Mouse (Mus musculus): ENCODE measurements around the gene Dmbt1. TPM values are rescaled to one million over a fixed set of nuclear protein-coding genes. Genes with fewer than 3 reads are reported as not detected.
"Not testable (repeated sequence)": the region's sequence is repeated elsewhere in the genome, so short reads cannot be mapped to it uniquely, and the experiment has no call there.

The Dmbt1 gene
- polyA plus RNA-seq, 1 experiment from 2014 or later = not detected

- H3K27me3 ChIP-seq (ENCODE audit: insufficient read depth, poor library complexity, severe bottlenecking); H3K9me3 ChIP-seq; H3K4me3 ChIP-seq; DNase-seq (ENCODE audit: low spot score); H3K4me1 ChIP-seq; H3K27ac ChIP-seq; H3K36me3 ChIP-seq: not testable (repeated sequence)
- 66% methylated on average over 2 of the region's 2 CpGs for WGBS
Measured at GRCm38 (mm10) chr7:131059808-131060207, 28.0 kb downstream of the Dmbt1 start.

DNA sequence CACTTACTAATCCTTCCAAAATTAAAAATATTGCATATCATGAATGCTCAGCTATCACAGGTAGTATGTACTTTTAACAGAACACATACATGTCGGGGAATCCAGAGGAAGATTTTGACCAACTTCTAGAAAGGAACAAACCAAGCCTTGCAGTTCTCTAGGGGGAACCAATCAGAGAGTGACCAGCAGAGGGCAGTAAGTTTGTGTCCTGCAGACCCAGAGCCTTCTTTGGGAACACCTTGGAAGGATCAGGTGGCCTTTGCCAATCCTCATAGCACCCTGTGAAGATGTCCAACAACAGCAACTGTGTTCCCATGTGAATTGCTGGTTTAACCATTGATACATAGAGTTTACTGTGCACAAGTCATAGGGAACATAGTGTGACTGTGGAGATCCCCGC lies 30.7 kb downstream of the Dmbt1 start:
- WGBS = 81% methylated on average over 2 of the region's 2 CpGs
- Histone ChIP-seq H3K27ac (no peak overlapping the region), H3K4me3 (no peak overlapping the region), H3K36me3 (no peaks in the 10 kb centered on the region), H3K4me1 (no peaks in the 10 kb centered on the region), H3K9me3 (no peaks in the 10 kb centered on the region), H3K27me3 (ENCODE audit: insufficient read depth, poor library complexity, severe bottlenecking) (no peaks in the 10 kb centered on the region)
- no peak for DNase-seq (ENCODE audit: low spot score)

DNA sequence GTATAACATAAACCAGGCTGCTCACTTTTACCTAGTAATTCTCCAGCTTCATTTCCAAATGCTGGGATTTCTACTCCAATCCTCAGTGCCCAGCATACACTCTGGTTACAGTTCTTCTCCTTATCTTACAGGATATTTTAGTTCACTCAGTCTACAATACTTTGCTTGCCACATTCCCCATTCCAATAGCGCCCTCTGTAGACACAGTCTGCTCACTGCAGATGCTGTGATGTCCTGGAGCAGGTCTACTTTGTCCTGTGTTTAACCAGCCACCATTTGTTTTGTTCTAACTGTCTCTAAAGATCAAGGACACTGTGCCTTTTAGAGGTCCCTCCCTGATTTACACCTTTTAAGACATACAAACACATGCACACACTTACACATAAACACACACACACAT lies 36.3 kb downstream of the Dmbt1 start:
- not testable (repeated sequence) for H3K4me1 ChIP-seq; H3K27me3 ChIP-seq (ENCODE audit: insufficient read depth, poor library complexity, severe bottlenecking); H3K36me3 ChIP-seq; DNase-seq (ENCODE audit: low spot score); H3K9me3 ChIP-seq; H3K4me3 ChIP-seq; H3K27ac ChIP-seq
- WGBS = 7% methylated on average over 1 of the region's 1 CpGs

DNA sequence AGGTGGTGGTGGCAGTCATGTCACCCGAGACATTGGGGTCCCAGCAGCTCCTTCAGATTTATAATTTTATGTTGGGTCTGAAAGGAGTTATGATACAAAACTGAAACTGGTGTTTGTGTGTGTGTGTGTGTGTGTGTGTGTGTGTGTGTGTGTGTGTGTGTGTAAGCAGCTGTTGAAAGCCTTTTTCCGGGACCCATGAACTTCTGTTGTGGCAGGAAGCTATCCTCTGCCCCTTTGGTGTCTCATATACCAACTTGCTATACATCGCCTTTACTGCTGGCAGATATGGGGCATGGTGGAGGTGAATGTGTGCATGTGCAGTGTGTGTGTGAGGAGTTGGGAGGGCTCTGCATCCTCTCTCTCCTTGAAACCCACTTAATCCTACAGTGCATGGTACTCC lies 41.6 kb downstream of the Dmbt1 start:
- not testable (repeated sequence) for H3K36me3 ChIP-seq; H3K4me1 ChIP-seq; H3K27me3 ChIP-seq (ENCODE audit: insufficient read depth, poor library complexity, severe bottlenecking); H3K4me3 ChIP-seq; H3K27ac ChIP-seq; H3K9me3 ChIP-seq; DNase-seq (ENCODE audit: low spot score)
- 82% methylated on average over 3 of the region's 3 CpGs for WGBS

- H3K27ac ChIP-seq; H3K27me3 ChIP-seq (ENCODE audit: insufficient read depth, poor library complexity, severe bottlenecking); H3K9me3 ChIP-seq; DNase-seq (ENCODE audit: low spot score); H3K4me1 ChIP-seq; H3K4me3 ChIP-seq; H3K36me3 ChIP-seq: not testable (repeated sequence)
- 72% methylated on average over 6 of the region's 6 CpGs for WGBS
Measured at GRCm38 (mm10) chr7:131074098-131074497, 42.2 kb downstream of the Dmbt1 start.

DNA sequence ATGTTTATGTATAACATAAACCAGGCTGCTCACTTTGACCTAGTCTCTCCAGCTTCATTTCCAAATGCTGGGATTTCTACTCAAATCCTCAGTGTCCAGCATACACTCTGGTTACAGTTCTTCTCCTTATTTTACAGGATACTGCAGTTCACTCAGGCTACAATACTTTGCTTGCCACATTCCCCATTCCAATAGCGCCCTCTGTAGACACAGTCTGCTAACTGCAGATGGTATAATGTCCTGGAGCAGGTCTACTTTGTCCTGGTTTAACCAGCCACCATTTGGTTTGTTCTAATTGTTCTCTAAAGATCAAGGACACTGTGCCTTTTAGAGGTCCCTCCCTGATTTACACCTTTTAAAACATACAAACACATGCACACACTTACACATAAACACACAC lies 44.1 kb downstream of the Dmbt1 start:
- no peak overlapping the region for H3K4me3 ChIP-seq
- H3K36me3 ChIP-seq = no peaks in the 10 kb centered on the region
- DNase-seq (ENCODE audit: low spot score) = no peak
- 3% methylated on average over 1 of the region's 1 CpGs for WGBS
- H3K27me3 ChIP-seq (ENCODE audit: insufficient read depth, poor library complexity, severe bottlenecking) = no peaks in the 10 kb centered on the region
- no peaks in the 10 kb centered on the region for H3K9me3 ChIP-seq
- no peaks in the 10 kb centered on the region for H3K4me1 ChIP-seq
- no peak overlapping the region for H3K27ac ChIP-seq

DNA sequence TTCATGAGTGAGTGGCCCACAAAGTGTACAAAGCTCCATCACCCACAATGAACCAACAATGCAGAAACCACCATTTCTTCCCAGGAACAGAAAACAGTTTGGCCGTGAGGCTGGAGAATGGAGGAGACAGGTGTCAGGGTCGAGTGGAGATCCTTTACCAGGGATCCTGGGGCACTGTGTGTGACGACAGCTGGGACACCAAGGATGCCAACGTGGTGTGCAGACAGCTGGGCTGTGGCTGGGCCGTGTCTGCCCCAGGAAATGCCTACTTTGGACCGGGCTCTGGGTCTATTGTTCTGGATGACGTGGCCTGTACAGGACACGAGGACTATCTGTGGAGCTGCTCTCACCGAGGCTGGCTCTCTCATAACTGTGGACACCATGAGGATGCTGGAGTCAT lies 50.5 kb downstream of the Dmbt1 start:
- H3K27ac ChIP-seq; H3K4me3 ChIP-seq; H3K4me1 ChIP-seq; H3K9me3 ChIP-seq; DNase-seq (ENCODE audit: low spot score); H3K27me3 ChIP-seq (ENCODE audit: insufficient read depth, poor library complexity, severe bottlenecking); H3K36me3 ChIP-seq: not testable (repeated sequence)
- WGBS = 76% methylated on average over 9 of the region's 9 CpGs

GRCm38 (mm10) chr7:131112486-131112885 lies 80.6 kb downstream of the Dmbt1 start:
- Histone ChIP-seq H3K4me1 (peaks cover 8% of the 10 kb centered on the region; the same call in 1 of the 2 replicates), H3K4me3 (no peak overlapping the region), H3K27me3 (ENCODE audit: insufficient read depth, poor library complexity, severe bottlenecking) (no peaks in the 10 kb centered on the region), H3K36me3 (no peaks in the 10 kb centered on the region), H3K27ac (no peak overlapping the region), H3K9me3 (no peaks in the 10 kb centered on the region)
- DNase-seq (ENCODE audit: low spot score) = no peak
- 19% methylated on average over 3 of the region's 3 CpGs for WGBS

- no peaks in the 10 kb centered on the region for H3K36me3 ChIP-seq
- DNase-seq (ENCODE audit: low spot score) = no peak
- peaks cover 8% of the 10 kb centered on the region; the same call in 1 of the 2 replicates for H3K4me1 ChIP-seq
- 57% methylated on average over 6 of the region's 6 CpGs for WGBS
- no peak overlapping the region for H3K4me3 ChIP-seq
- H3K27ac ChIP-seq = no peak overlapping the region
- no peaks in the 10 kb centered on the region for H3K27me3 ChIP-seq (ENCODE audit: insufficient read depth, poor library complexity, severe bottlenecking)
- H3K9me3 ChIP-seq = no peaks in the 10 kb centered on the region
Measured at GRCm38 (mm10) chr7:131113676-131114075, 81.8 kb downstream of the Dmbt1 start.

GRCm38 (mm10) chr7:131114434-131114833 lies 82.6 kb downstream of the Dmbt1 start:
- H3K27ac ChIP-seq = no peak overlapping the region
- no peak overlapping the region for H3K4me3 ChIP-seq
- peaks cover 8% of the 10 kb centered on the region; the same call in 1 of the 2 replicates for H3K4me1 ChIP-seq
- no peaks in the 10 kb centered on the region for H3K9me3 ChIP-seq
- WGBS = 53% methylated on average over 2 of the region's 2 CpGs
- H3K27me3 ChIP-seq (ENCODE audit: insufficient read depth, poor library complexity, severe bottlenecking) = peaks cover 2% of the 10 kb centered on the region; the same call in 1 of the 2 replicates
- H3K36me3 ChIP-seq = no peaks in the 10 kb centered on the region
- no peak for DNase-seq (ENCODE audit: low spot score)

DNA sequence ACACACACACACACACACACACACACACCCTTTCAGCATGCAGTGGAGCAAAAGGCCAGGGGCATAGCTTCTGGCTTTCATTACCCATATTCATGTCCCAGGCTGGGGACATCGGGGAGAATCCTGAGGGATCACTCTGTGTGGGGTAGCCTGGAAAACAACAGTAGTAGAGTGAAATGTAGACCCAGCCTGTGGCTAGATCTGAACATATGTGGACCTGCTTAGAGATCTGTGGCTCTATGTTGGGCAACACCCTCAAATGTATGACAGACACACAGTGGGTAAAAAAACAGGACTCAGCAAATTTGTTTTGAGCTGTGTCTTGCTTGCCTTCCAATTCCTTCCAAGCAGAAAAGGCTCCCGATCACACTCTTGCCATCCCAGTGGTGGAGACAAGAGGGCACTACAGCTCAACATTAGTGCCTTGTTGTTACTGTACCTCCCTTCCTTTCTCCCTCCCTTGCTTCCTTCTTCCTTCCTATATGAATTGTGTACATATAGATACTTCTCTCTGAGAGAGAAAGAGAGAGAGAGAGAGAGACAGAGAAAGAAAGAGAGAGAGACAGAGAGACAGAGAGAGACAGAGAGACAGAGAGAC lies 90.5 kb downstream of the Dmbt1 start:
- WGBS = 82% methylated on average over 2 of the region's 2 CpGs
- no peaks in the 10 kb centered on the region for H3K4me1 ChIP-seq
- peaks cover 7% of the 10 kb centered on the region for H3K9me3 ChIP-seq
- no peak for DNase-seq (ENCODE audit: low spot score)
- H3K27ac ChIP-seq = no peak overlapping the region
- peaks cover 13% of the 10 kb centered on the region; the same call in 1 of the 2 replicates for H3K27me3 ChIP-seq (ENCODE audit: insufficient read depth, poor library complexity, severe bottlenecking)
- H3K36me3 ChIP-seq = no peaks in the 10 kb centered on the region
- H3K4me3 ChIP-seq = no peak overlapping the region

- no peaks in the 10 kb centered on the region for H3K9me3 ChIP-seq
- H3K27ac ChIP-seq = no peak overlapping the region
- H3K36me3 ChIP-seq = no peaks in the 10 kb centered on the region
- H3K27me3 ChIP-seq (ENCODE audit: insufficient read depth, poor library complexity, severe bottlenecking) = peaks cover 16% of the 10 kb centered on the region; the same call in 1 of the 2 replicates
- 49% methylated on average over 12 of the region's 12 CpGs for WGBS
- 0 out of 2 replicates have a peak, but pooled peaks cover 9% of the 10 kb centered on the region for H3K4me1 ChIP-seq
- H3K4me3 ChIP-seq = no peak overlapping the region
- DNase-seq (ENCODE audit: low spot score) = peak; percentile 78
Measured at GRCm38 (mm10) chr7:131130021-131130420, 98.2 kb downstream of the Dmbt1 start.

DNA sequence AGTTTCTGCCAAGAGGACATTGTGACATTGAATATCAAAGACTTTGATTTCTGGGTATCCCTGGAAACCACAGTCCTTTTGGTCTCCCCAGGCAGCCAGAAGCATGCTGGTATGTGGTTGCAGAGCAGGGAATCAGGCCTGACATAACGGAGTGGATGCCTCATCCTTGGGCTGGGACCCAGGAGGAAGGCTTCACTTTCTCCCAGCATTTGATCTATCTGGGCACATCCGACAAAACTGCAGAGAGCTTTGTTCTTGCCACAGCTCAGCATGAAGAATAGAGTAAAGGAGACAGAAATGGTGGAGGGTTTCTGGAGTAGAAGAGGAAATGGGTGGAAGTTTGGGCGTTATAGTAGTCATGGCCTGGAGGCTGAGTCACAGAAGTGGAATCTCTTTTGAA lies 101.3 kb downstream of the Dmbt1 start:
- H3K4me3 ChIP-seq = no peak overlapping the region
- H3K36me3 ChIP-seq = no peaks in the 10 kb centered on the region
- WGBS = 70% methylated on average over 3 of the region's 3 CpGs
- no peaks in the 10 kb centered on the region for H3K9me3 ChIP-seq
- peaks cover 16% of the 10 kb centered on the region; the same call in 1 of the 2 replicates for H3K27me3 ChIP-seq (ENCODE audit: insufficient read depth, poor library complexity, severe bottlenecking)
- no peak overlapping the region for H3K27ac ChIP-seq
- H3K4me1 ChIP-seq = 0 out of 2 replicates have a peak, but pooled peaks cover 9% of the 10 kb centered on the region
- DNase-seq (ENCODE audit: low spot score) = no peak

DNA sequence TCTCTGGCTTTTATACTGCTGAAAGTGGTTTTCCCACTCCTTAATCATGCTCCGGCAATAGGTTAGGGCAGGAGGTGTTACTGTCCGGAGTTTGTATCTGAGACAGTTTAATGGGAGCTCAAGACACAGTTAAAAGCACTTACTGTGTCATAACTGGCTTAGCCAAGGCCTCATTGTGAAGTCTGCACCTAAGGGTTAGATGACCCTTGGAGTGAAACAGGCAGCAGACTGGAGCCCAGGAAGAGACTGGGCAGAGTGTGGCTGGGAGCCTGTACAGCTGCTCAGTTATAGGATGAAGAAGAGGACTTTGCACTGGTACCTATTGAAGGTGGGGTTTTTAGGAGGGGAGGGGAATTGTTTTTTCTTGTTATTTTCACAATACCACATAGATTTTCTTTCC lies 114.4 kb downstream of the Dmbt1 start, which contains the start of gene 4933402N03Rik:
4933402N03Rik (minus strand) TSS at position 101 of the 400 bp plus-strand sequence.
- no peak within 1 kb of the TSS for H3K4me3 ChIP-seq
- WGBS = 89% methylated on average over 2 of the region's 2 CpGs
- no peak within 1 kb of the TSS for H3K27ac ChIP-seq
- DNase-seq (ENCODE audit: low spot score) = no peak
- H3K27me3 ChIP-seq (ENCODE audit: insufficient read depth, poor library complexity, severe bottlenecking) = no peaks in the 10 kb centered on the region
- no peaks in the 10 kb centered on the region for H3K9me3 ChIP-seq
- H3K36me3 ChIP-seq = no peaks in the 10 kb centered on the region
- no peaks in the 10 kb centered on the region for H3K4me1 ChIP-seq
